Mouse (Mus musculus) CD4-positive, CD25-positive, alpha-beta regulatory T cell, adult 4 months (primary cell): ENCODE results near the gene Siah1a. TPM values are rescaled to one million over a fixed set of nuclear protein-coding genes. Genes with fewer than 3 reads are reported as not detected.

Experiments
- ATAC-seq: one replicate; pipeline ENCODE4 v1.8.0; 2017
- polyA plus RNA-seq, 2 experiments: library from polyadenylated mRNA; unstranded; fragments of 100-300 nt; shearing (Covaris generic); gene quantifications; one replicate each; pipeline ENCODE4 v1.2.1; 2017

The Siah1a gene
- 1 to 10 TPM; 4.8 to 7.9 TPM for polyA plus RNA-seq

DNA sequence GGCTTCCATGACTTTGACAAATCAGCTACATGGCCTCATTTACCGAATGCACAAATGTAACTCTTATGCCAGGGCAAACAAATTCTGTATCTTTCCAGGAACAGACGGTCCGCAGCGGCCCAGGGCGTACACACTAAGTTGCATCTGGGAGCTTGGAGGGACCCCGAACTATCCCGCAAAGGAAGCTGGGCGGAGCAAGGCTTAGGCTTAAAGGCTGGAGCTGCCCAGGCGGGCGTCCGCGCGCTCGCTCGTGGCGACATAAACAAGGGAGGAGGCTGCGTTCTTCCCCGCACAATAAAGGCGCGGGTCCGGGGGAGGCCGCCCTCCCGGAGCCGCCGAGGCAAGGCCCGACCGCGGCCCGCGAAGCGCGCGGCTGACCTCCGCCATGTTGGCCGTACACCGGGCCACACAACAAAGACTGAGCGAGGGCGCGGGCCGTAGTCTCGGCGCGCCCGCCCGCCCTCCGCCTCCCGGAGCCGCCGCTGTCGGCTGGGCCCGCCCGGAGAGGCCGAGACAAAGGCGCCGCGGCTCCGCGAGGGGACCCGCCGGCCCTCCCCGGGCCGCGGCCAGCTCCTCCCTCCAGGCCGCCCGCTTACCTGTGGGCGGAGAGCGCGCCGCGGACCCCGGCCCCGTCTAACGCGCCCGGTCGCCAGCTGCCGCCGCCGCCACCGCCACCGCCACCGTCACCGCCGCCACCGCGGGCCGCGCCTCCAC lies at the start of gene Siah1a, which contains the start of gene Gm10638:
Gene Siah1a (minus strand): TSS at position 714 of the 714 bp plus-strand sequence.
Gene Gm10638 (plus strand): TSS at position 479 of the 714 bp plus-strand sequence.
- peak; percentile 39 for ATAC-seq

DNA sequence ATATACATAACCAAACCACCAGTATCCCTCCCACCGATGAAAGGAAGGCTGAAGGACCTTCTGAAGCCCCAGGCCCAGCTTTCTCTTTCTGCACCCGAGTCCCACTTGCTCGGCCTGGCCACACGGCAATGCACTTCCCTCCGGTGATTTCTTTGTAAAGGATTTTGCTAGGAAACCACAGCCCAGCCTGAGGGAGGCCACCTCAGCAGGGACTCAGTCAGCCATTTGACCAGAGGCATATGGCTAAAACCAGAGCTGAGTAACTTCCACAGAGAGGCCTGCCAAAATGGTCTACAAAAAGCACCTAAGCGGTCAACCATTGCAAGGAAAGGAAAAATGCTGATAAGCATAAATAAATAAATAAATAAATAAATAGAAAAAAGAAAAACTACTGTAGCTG lies 49.0 kb upstream of the Siah1a start:
- ATAC-seq: no peak

DNA sequence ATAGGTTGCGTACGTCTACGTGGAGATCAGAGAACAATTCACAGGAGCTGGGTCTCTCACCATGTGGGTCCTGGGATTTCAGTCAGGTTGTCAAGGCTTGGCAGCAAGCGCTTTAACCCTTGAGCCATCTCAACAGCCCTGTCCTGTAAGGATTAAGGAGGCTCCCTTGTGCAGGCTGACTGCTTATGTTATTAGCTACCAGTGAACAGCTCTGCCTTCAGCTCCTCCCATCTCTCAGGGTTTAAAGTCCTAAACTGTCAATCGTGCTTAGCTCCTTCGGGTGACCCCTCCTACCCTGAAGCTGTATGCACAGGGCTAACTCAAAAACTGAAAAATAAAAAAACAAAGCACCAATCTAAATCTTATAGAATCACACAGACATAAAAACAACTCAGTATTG lies 45.8 kb upstream of the Siah1a start:
- ATAC-seq: no peak

DNA sequence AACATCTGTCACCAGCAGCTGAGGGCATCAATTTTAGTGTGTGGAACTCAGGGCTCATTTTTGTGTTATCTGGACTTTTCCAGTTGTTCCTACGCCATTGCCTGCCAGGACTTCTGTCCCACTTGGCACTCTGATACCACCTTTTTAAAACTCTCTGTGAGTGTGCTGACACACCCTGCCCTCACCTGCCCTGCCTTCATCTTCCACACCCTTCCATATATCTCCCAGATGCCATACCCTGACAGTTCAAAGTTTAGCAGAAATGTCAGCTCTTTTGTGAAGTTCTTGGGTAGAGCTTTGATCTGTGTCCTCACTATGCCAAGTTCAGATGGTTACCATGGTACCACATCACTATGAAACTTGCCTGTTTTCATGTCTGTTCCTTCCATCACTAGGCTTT lies 43.8 kb upstream of the Siah1a start:
- no peak for ATAC-seq

DNA sequence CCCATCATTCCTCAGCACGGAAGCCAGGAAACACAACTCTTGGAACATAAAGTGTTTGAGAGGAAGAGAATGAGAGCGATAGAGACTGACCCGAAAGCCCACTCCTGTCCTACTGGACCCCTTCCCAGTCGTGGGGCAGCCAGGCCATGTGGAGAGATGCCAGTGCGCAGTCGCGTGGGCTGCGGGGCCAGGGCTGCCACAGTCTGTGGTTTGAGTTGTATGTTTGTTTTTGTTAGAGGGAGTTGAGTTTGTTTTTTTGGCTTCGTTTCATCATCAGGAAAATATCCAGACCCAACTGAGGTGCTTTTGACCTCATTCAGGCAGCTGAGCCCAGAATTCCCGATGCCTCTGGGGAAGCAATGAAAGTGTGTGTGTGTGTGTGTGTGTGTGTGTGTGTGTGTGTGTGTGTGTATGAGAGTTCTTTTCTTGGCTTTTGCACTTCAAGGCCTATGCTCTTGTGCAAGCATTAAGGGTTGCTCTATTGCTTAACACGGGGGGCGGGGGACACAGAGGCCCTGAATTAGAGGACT lies 42.2 kb upstream of the Siah1a start:
- no peak for ATAC-seq

DNA sequence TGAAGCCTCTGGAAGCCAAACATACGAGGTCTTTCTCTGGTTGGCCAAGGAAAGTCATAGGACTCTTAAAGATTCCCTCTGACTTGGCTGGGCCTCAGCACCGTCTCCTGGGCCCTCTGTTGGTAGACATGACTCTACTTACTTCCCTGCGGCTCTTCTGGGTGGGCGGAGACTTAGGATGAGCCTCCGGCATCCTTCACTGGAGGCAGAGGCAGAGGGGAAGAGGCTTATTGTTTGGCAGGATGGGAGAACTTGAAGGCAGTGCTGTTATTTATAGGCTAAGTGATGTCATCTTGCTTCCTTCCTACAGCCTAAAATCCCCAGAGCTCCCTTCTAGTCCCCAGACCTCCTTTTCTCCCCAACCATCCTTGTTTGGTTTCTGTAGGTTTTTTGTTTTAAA lies 40.8 kb upstream of the Siah1a start:
- no peak for ATAC-seq

DNA sequence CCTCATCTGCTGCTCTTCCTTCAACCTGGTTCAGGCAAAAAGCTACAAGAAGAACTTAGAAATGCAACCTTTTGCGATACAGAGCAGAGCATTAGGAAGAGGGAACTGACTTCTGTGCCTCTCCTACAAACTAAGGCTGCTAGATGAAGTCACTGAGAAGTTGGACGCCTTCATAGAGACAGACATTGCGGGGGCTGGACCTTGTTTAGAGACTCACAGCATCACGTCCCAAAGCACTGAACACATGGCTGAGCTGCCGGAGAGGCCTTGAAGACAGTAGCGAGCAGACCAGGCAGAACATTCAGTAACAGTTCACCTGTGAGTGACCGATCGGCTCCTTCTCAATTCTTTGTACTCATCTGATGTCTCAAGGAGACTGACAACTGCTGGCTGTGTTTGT lies 35.4 kb upstream of the Siah1a start:
- no peak for ATAC-seq

DNA sequence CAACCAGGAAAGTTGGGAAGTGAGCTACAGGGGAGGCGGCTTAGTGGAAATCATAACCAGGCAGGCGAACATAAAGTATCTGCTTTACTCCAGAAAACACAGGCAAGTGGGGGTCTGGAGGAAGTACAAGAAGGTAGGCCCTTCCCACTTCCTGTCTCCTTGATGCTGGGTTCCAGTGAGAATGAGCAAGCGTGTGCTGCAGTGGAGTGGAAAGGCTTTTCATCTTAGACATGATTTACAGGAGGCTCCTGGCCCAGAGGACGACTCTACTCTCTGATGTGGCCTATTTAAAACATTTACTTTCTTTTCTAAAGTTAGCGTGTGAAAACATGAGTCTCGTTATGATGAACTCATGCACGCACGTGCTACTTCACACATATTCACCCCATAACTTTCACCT lies 33.5 kb upstream of the Siah1a start:
- ATAC-seq: peak; percentile 65

DNA sequence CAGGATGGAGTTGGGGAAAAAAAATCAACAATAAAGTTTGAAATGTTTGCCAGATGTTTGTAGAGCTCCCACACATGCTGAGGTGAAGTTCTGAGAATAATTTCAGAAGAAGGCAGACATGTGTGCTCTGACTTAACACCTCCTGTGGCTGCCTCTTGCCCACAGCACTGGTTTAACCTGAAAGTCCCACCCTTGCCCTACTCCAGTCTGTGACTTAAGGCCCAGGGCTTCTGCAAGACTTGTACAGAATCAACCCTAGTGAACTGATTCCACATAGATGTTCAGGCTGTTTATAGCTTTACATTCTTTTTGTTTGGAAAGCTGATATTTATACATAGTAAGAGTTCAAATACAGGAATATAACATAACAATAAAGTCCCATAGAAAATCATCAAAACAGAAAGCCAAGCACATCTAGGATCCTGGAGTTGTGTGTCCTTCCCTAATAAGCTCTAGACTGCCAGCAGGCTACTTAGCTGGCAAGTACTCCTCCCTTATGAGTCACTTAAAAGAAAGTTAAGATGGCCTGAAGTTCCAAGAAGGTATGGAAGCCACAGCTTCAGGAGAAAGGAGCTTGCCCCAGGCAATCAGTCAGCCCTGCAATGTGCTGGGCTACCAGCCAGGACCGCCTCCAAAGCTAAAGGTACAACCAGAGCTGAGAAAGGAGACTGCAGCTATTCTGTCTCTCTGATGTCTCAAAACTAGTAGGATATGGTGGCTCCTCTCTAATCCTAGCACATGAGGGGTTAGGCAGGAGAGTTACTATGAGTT lies 24.4 kb upstream of the Siah1a start:
- no peak for ATAC-seq

DNA sequence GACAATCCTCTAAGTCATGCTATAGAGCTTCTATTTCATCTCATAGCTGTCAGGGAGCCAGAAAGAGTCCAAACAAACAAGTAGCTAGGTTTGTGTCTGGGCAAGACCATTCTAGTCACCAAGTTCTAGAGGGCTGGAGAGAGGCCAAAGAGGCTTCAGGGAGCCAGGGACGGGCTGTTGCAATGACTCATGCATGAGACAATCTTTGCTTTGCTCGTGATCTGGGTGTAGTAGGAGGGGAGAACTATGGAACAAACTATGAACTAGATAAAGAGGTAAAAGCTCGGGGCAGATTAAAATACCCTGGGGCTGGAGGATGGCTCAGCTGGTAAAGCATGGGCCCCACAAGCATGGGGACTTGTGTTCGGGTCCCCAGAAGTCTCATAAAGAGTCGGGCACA lies 22.8 kb upstream of the Siah1a start:
- ATAC-seq: no peak

DNA sequence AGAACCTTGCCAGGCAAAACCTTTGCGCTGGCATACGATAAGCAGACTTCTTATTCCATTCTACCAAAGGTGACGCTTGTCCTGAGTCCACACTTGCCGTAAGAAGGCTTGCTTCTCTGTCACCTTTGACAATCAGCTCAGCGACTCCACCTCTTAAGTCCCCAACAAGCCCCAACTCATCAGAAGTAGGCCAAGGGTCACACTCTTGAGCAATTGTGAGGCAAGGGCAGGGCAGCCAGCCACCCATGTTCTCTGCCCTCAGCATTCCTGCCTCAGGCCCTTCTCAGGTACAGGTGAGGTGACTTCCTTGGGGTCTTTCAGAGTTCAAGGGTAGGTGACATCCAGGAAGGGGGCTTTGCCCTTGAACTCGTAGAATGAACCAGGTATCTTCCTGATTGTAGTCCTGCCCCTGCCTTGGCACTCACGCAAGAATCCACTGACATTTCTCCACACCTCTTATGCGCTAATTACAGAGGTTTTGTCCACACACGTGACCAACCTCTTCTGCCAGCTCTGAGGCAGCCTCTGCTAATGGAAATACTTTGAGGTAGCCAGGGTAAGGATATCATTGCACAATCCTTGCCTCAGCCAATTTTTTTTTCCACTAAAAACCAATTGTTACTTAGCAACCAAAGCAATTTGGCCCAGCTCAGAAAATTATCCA lies 20.9 kb upstream of the Siah1a start:
- ATAC-seq: no peak

DNA sequence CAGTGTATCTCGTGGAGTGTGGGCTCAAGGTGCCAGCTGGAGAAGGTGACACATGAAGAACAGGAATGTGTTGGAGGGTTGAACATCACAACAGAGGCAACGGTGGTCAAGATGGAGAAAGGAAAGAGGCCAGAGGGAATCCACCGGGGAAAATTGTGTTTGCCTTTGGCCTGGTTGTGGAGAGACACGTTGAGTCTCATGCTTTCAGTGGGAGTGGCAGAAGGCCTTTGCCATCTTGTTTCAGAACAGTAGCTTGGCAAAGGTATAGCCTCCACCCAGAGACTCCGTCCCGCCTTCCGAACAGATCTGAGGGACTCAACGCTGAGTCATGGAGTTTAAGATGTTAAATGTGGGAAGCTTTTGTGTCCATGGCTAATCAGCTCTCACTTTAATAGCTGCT lies 19.9 kb upstream of the Siah1a start:
- no peak for ATAC-seq

DNA sequence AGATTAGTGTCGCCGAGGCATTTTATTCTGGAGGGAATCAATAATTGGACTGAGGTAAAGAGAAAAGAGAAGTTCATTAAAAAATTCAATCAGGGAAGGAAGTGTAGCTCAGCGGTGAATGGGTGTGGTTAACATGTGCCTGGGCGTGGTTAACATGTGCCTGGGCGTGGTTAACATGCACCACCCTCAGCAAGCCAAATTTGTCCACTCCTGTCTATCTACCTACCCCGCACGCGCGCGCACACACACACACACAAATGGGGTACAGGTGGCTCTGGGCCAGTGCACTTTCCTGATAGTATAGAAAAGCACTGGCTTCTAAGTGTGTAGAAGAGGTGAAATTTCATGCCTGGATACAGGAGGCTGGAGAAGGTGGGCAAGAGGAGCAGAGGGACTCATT lies 19.4 kb upstream of the Siah1a start:
- no peak for ATAC-seq

DNA sequence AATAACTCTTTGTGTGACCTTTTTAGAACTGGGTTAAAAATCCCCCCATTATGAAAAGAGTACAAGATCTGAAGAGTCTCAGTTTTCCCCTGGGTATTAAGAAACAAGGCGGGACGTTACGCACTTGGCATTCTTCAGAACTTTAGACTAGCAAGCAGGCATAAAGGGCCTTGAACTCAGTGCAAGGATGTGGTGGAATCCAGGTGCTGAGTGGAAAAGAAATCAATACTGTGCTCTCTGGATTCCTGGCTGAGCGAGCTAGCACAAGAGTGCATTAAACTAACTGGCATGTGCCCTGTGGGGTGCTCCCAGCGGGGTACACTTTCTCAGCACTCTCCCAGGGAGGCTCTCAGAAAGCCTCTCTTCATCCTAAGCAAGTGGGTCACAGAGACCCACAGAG lies 17.1 kb upstream of the Siah1a start:
- ATAC-seq: no peak

DNA sequence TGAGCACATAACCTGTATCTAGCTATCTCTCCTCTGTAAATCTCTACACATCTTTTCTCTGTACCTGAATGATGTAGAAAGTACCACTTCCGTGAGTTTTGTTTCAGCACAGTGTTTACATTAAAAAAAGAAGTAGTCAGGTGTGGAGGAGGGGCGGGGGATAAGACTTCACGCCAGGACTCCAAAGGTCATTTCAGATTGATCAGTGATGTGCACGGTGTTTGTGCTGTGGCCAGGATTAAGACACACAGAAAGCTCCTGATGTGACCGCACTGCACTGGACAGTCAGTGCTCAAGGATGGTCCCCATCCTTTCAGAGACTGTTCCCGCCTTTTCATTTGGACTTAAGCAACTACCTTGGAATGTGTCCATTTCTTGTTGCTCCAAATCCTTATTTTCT lies 15.0 kb upstream of the Siah1a start:
- ATAC-seq: no peak

DNA sequence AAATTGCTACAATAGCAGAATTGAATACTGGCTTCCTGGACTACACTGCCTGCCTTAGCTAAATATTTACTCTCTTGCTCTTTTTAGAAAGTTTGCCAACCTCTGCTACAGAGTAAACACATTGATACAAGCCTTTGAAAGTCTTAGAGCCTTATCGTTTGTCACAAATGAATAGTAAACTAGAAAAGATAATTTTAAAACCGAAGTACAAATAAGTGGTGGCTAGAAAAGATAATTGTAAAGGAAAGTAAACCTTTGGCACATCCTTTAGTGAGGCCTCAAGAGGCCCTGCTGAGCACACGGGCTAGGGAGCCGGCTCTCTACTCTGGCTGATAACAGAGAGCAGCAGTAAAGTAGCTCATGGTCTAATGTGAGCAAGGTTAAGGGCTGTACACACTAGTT lies 13.4 kb upstream of the Siah1a start:
- ATAC-seq: no peak

DNA sequence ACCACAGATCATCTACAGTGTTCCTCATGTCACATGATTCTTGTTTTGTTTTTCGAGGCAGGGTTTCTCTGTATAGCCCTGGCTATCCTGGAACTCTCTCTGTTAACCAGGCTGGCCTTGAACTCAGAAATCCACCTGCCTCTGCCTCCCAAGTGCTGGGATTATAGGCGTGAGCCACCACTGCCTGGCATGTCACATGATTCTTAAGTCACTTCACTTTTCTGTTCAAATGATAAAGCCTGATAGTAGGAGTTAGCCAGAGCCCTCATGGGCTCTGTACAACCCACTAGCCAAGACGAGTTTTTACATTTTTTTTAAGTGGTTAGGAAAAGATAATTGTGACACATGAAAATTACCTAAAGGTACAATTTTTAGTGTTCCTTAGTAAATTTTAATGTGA lies 12.9 kb upstream of the Siah1a start:
- ATAC-seq: no peak

DNA sequence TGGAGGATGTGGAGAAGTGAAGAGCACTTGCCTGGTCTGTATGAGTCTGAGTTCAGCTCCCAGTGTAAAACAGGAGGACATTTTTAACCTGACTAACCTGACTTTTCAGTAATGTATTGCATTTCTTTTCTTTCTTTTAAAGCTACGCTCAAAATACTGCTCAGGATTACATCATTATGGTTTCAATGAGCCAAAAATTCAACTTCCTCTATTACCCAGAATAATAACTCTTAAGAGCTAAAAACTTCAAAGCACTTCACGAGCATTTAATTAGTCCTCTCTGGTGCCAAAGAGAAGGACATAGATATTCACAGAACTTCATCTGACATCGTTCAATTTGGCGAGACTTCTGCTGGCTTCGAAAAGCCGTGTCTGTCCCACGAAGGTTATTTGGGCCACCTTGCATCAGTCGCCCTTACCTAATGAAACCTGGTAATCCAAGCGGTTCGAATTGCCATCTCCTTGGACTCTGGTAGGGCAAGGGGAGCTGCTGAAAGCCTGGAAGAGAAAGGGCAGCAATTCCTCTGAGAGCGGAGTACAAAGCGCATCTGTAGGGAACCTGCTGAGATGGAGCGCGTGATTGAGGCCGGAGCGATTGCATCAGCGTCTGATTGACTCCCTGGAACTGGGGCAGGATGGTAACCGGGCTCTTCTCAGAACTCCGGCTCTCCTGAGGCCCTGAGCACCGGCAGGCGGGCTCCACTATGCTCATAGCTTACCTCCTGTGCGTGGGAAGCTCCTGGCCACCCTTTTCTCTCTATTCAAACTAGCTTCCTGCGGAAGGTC lies 11.4 kb upstream of the Siah1a start:
- no peak for ATAC-seq

DNA sequence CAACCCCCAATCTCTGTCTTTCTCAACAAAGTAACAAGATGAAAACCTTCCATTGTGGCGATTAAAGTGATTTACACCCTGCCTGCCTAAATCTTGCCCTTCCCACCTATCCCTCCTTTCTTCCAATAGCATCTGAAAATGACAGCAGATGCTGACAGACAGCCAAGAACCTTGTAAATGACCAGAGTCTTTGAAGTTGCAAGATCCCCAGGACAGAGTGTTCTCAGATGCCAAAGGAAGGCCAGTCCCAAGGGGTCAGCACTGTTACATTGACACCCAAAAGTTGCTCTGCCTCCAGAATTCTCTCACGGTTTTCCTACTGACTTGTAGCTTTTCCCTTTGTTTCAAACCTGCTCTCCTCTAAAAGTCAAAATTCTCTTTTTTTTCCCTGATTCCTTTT lies 4.1 kb upstream of the Siah1a start:
- ATAC-seq: no peak

DNA sequence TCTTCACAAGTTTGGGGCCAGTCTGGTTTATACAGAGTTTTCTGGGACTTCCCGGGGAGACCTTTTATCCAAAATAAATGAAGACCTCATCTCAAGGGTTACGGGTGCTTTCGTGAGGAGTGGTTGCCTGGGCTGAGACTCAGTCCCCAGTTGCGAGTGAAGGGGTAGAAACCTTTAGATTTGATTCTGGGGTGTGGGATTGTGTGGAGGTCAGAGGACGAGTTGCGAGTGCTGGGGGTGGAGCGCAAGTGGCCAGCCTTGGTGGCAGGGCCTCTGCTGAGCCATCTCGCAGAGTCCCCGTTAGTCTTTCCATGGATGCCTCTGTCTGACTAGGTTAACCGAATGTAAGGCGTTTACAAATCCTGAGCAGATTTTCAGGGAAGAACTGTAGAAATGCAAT lies 777 bp upstream of the Siah1a start:
- ATAC-seq: peak; percentile 44

DNA sequence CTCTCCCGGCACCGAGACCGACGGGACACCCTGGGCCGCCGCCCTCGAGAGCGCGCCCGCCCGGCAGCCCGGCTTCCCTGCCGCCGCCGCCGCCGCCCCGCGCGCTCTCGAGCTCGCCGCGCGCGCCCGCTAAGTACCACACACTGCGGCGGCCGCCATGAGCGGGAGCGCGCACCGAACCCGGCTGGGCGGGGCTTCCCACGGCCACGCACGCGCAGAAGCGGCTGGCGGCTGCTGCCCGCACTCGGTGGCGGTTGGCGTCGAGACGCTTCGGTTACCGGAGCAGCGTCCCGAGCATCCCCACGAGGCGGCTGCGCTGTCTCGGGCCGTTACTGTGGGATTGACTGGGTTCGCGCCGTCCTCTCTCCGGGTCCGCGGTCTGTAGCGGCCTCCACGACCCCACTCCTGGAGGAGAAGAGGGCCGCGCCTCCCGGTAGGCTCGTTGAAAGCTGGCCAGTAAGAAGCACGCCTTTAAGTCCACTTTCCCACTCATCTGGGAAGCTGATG lies 254 bp upstream of the Siah1a start:
- peak; percentile 75 for ATAC-seq
